Mouse (Mus musculus) lung, embryonic 16.5 days (tissue): Measurements from ENCODE around the gene Usp10. TPM values are rescaled to one million over a fixed set of nuclear protein-coding genes. Genes with fewer than 3 reads are reported as not detected.

ENCODE experiments used
- ATAC-seq: fragments of 200-750 bp; cut with Nextera tagmentation; 2 replicates; pipeline ENCODE4 v1.8.0; 2017; ENCODE audit warnings: low read depth, mild to moderate bottlenecking, moderate library complexity
- H3K27ac ChIP-seq: fragments of 300-500 bp; sonication (generic); 2 replicates; pipeline ENCODE4 v1.5.1; 2014; ENCODE audit warnings: mild to moderate bottlenecking, control low read depth, low read length
- H3K27me3 ChIP-seq: fragments of 300-500 bp; sonication (generic); 2 replicates; pipeline ENCODE4 v1.6.1; 2014; ENCODE audit warnings: low read depth, low read length, mixed read lengths; ENCODE audit not compliant: control insufficient read depth, insufficient read depth
- H3K36me3 ChIP-seq: fragments of 300-500 bp; sonication (generic); 2 replicates; pipeline ENCODE4 v1.6.1; 2014; ENCODE audit warnings: low read length; ENCODE audit not compliant: control insufficient read depth, insufficient read depth
- H3K4me1 ChIP-seq: fragments of 300-500 bp; sonication (generic); replicated peaks from 2 replicates; pipeline ENCODE4 v1.6.1; 2014; ENCODE audit warnings: low read length, mixed read lengths; ENCODE audit not compliant: control insufficient read depth, insufficient read depth
- H3K4me2 ChIP-seq: fragments of 300-500 bp; sonication (generic); 2 replicates; pipeline ENCODE4 v1.6.1; 2014; ENCODE audit warnings: low read depth, low read length, control low read depth
- H3K4me3 ChIP-seq: fragments of 300-500 bp; sonication (generic); 2 replicates; pipeline ENCODE4 v1.5.1; 2014; ENCODE audit warnings: mild to moderate bottlenecking, low read length, control low read depth
- H3K9ac ChIP-seq: fragments of 300-500 bp; sonication (generic); 2 replicates; pipeline ENCODE4 v1.6.1; 2014; ENCODE audit warnings: low read length, control low read depth
- H3K9me3 ChIP-seq: fragments of 300-500 bp; sonication (generic); 2 replicates; pipeline ENCODE4 v1.6.1; 2016; ENCODE audit warnings: low read length; ENCODE audit not compliant: control insufficient read depth
- WGBS: fragments of 180-500 bp; shearing (Covaris S2); extraction: QIAGEN DNeasy Blood & Tissue Kit; methylation state at CpG from one replicate; pipeline ENCODE4 v1.1.7; 2014; 5-methylcytosine and 5-hydroxymethylcytosine counted together
- polyA plus RNA-seq: library from polyadenylated mRNA; unstranded; fragments of >200 nt; fragmentation: Nextera tagmentation; extraction: Ambion mirVana; gene quantifications from 2 replicates; pipeline ENCODE4 v1.2.1, GENCODE M21; 2015

The Usp10 gene
- polyA plus RNA-seq, 1 experiment from 2014 or later: 122 TPM

DNA sequence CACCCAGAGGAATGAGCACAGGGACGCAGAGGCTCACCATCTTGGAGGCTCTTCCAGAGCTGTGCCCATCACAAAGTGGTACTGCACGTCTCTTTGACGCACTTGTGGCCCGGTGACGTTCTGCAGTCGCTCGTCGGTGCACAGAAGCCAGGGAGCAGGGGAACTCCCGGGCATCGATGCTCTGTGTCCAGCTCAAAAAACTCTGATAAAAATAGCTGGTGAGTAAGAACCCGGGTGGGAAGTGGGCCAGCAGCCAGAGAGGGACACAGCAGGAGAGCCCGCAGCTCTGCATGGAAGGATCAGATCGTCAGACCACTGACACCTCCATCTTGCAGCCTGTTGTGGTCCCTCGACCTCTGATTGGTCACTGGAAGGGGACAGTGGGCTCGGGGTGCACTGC, 77.9 kb downstream of the Usp10 start:
- no peak overlapping the region for H3K4me2 ChIP-seq
- H3K4me1 ChIP-seq: no peaks in the 10 kb centered on the region; the same call in 1 of the 2 replicates
- no peak for ATAC-seq
- H3K4me3 ChIP-seq: no peak overlapping the region
- H3K36me3 ChIP-seq: no peaks in the 10 kb centered on the region
- no peaks in the 10 kb centered on the region for H3K9me3 ChIP-seq
- peaks cover 20% of the 10 kb centered on the region for H3K27me3 ChIP-seq
- no peak overlapping the region for H3K9ac ChIP-seq
- 59% methylated on average over 15 of the region's 15 CpGs for WGBS
- H3K27ac ChIP-seq: no peak overlapping the region

DNA sequence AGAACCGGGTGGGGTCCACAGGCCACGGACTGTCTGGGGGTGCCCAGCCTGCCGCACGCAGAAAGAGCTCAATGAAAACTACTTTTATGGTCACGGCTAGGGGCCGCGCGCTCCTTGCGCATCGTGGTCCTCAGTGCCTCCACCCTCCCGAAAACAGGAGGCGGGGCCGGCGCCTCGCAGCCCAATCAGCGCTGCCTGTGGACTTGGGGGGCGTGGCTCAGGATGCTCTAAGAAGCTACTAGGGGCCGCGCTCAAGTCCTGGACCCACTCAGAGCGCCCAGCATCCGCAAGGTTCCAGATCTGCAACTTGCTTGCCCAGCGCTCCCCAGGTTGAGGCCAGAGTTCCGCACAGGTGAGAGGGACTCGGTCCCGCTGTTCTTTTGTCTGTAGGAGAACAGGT, 82.1 kb downstream of the Usp10 start, which contains the start of gene Crispld2:
Crispld2 (plus strand) TSS at position 190 of the 400 bp plus-strand sequence.
- H3K4me1 ChIP-seq: peaks cover 4% of the 10 kb centered on the region
- H3K27me3 ChIP-seq: peaks cover 31% of the 10 kb centered on the region
- no peaks in the 10 kb centered on the region for H3K9me3 ChIP-seq

DNA sequence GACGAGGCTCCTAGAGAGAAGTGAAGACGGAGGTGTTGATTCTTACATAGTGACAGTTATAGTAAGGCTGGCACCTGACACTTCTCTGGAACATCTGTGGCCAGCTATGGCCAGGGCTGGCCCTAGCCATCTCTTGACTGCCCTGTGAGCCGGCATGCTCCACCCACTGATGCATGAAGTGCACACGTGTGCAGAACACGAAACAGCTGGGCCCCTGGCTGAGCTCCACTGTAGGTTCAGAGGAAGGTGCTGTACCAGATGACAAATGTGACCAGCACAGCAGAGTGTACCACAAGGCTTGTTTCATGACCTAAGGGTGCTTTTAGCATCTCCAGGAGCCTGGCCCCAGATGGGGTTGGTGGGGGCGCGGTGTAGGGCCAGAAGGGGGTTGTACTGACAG, 84.0 kb downstream of the Usp10 start:
- Histone ChIP-seq H3K36me3 (no peaks in the 10 kb centered on the region), H3K27ac (no peak overlapping the region), H3K9me3 (no peaks in the 10 kb centered on the region), H3K4me2 (no peak overlapping the region), H3K4me1 (peaks cover 4% of the 10 kb centered on the region), H3K27me3 (peaks cover 31% of the 10 kb centered on the region), H3K9ac (no peak overlapping the region), H3K4me3 (no peak overlapping the region)
- WGBS: 35% methylated on average over 7 of the region's 7 CpGs
- ATAC-seq: peak; percentile 35

More for the DNA sequence above, 82.1 kb downstream of the Usp10 start, which contains the start of gene Crispld2:
- WGBS: under 1% methylated on average over 25 of the region's 25 CpGs
- Histone ChIP-seq H3K4me3 (peak within 1 kb of the TSS; percentile 14), H3K36me3 (no peaks in the 10 kb centered on the region), H3K9ac (0 out of 2 replicates have a peak within 1 kb of the TSS, but pooled peaks have one; percentile 5), H3K4me2 (peak within 1 kb of the TSS; percentile 31), H3K27ac (no peak within 1 kb of the TSS)
- ATAC-seq: peak; percentile 94

DNA sequence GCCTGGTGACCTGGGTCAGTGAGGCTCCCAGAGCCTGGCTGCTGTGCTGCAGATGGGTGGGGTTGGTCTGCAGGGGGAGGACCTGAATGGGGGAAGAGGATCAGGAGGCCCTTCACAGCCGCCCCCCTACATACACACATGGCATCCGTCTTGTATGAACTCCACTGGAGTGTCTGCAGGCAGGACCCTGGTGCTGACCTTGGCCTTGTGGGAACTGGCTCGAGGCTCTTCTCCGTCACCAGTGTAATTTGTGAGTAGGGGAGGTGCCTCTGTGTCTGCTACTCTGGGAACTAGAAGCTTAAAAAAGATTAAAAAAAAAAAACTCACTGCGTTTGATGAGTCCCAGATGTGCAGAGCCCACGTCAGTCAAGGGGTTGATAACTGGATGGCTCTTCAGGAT, 84.4 kb downstream of the Usp10 start:
- Histone ChIP-seq H3K36me3 (no peaks in the 10 kb centered on the region), H3K4me1 (peaks cover 4% of the 10 kb centered on the region), H3K4me2 (no peak overlapping the region), H3K27me3 (peaks cover 31% of the 10 kb centered on the region), H3K4me3 (no peak overlapping the region), H3K9me3 (no peaks in the 10 kb centered on the region), H3K27ac (no peak overlapping the region), H3K9ac (no peak overlapping the region)
- peak; percentile 44; the same call in 1 of the 2 replicates for ATAC-seq
- 28% methylated on average over 6 of the region's 6 CpGs for WGBS

GRCm38 (mm10) chr8:119997266-119997665, 87.1 kb downstream of the Usp10 start:
- Histone ChIP-seq H3K27me3 (peaks cover 19% of the 10 kb centered on the region), H3K4me2 (no peak overlapping the region), H3K36me3 (no peaks in the 10 kb centered on the region), H3K4me3 (no peak overlapping the region), H3K27ac (no peak overlapping the region), H3K9me3 (no peaks in the 10 kb centered on the region), H3K9ac (no peak overlapping the region), H3K4me1 (peaks cover 4% of the 10 kb centered on the region; the same call in 1 of the 2 replicates)
- WGBS: 74% methylated on average over 4 of the region's 4 CpGs
- ATAC-seq: no peak

DNA sequence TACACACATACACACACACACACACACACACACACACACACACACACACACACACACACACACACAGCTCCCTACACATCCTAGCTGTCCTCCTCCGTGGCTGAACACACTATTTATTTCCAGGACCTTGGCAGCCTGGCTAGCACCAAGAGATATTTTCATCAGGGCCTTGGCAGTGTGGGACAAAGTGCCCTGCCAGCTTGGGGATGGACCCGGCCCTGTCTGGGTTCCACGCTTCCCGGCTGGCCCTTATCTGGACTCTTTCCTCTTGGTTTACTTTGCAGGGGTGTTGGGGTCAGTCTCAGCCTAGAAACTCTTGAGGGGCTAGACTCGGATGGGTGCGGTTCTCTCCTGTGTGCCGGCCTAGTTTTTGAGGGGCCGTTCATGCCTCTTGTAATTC, 90.3 kb downstream of the Usp10 start:
- Histone ChIP-seq H3K4me1 (peaks cover 4% of the 10 kb centered on the region), H3K4me2 (no peak overlapping the region), H3K9me3 (no peaks in the 10 kb centered on the region), H3K4me3 (no peak overlapping the region), H3K9ac (no peak overlapping the region), H3K27me3 (no peaks in the 10 kb centered on the region), H3K36me3 (no peaks in the 10 kb centered on the region), H3K27ac (peak overlapping the region; percentile 48; the same call in 1 of the 2 replicates)
- 0 out of 2 replicates have a peak, but pooled peaks have one; percentile 13 for ATAC-seq
- 11% methylated on average over 8 of the region's 8 CpGs for WGBS

DNA sequence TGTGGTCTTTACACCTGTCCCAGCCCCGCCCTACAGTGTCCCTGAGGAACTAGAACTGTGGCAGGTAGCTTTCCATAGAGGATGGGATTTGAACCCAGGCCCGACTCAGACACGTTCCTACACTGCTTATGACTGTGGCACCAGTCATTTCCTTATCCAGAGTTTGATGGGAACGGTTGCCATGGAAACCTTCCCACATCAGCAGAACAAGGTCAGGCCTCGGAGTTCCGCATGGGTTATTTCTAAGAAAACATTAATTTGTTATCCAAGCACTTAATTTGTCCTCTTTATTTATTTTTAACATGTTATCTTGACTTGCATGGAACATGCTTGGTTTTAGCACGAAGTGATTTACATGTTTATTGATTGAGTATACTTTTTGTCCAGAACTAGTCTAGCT, 91.6 kb downstream of the Usp10 start:
- Histone ChIP-seq H3K4me1 (peaks cover 7% of the 10 kb centered on the region), H3K4me2 (no peak overlapping the region), H3K27me3 (no peaks in the 10 kb centered on the region), H3K9me3 (no peaks in the 10 kb centered on the region), H3K27ac (no peak overlapping the region), H3K36me3 (no peaks in the 10 kb centered on the region), H3K4me3 (no peak overlapping the region), H3K9ac (no peak overlapping the region)
- ATAC-seq: no peak
- 51% methylated on average over 7 of the region's 7 CpGs for WGBS

DNA sequence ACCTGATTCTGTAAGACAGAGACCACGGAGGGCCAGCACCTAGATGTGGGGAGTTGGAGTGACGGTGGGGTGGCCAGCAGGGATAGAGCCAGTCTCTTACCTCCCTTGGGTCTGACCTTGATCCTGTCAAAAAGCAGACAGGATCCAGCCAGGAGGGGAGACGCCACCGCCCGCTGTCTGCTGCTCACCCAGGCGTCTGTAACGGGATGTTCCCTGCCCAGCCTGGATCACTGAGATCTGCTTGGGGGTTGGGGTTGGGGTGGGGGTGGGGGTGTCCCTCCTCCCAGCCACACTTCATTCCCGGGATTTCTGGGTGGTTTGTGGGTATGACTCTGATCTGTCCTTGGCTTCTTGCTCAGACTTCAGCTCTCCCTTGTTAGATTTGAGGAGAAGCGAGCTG, 92.2 kb downstream of the Usp10 start:
- Histone ChIP-seq H3K36me3 (no peaks in the 10 kb centered on the region), H3K27ac (0 out of 2 replicates have a peak overlapping the region, but pooled peaks have one; percentile 23), H3K4me2 (no peak overlapping the region), H3K9ac (no peak overlapping the region), H3K9me3 (no peaks in the 10 kb centered on the region), H3K4me3 (no peak overlapping the region), H3K4me1 (peaks cover 7% of the 10 kb centered on the region), H3K27me3 (no peaks in the 10 kb centered on the region)
- WGBS: 57% methylated on average over 9 of the region's 9 CpGs
- no peak for ATAC-seq

- no peak overlapping the region; the same call in 1 of the 2 replicates for H3K9ac ChIP-seq
- H3K36me3 ChIP-seq: no peaks in the 10 kb centered on the region
- H3K27ac ChIP-seq: no peak overlapping the region
- no peaks in the 10 kb centered on the region for H3K9me3 ChIP-seq
- no peak overlapping the region; the same call in 1 of the 2 replicates for H3K4me2 ChIP-seq
- 10% methylated on average over 14 of the region's 14 CpGs for WGBS
- no peak overlapping the region for H3K4me3 ChIP-seq
- H3K4me1 ChIP-seq: peaks cover 7% of the 10 kb centered on the region
- peak; percentile 85 for ATAC-seq
- H3K27me3 ChIP-seq: no peaks in the 10 kb centered on the region
These were observed 94.1 kb downstream of the Usp10 start for GRCm38 (mm10) chr8:120004154-120004702.
